Mouse (Mus musculus) heart, adult 2 months (tissue): ENCODE results near the gene Stxbp5.

Experiments
- CTCF ChIP-seq: fragments of 200-600 bp; IDR thresholded peaks from 2 replicates; pipeline ENCODE4 v1.8.1; 2022; ENCODE audit warnings: antibody characterized with exemption, mild to moderate bottlenecking, moderate library complexity
- EP300 ChIP-seq: fragments of 200-500 bp; IDR thresholded peaks from 2 replicates; pipeline ENCODE4 v1.6.1; 2011; ENCODE audit warnings: low read depth, low read length, control low read depth; ENCODE audit not compliant: insufficient read depth
- POLR2A ChIP-seq: fragments of 200-500 bp; IDR thresholded peaks from 2 replicates; pipeline ENCODE4 v1.6.1; 2011; ENCODE audit warnings: mild to moderate bottlenecking, low read depth, low read length, control low read depth; ENCODE audit not compliant: insufficient read depth

- TF ChIP-seq POLR2A (no peak), CTCF (no peak), EP300 (no peak)
Measured at GRCm38 (mm10) chr10:9907919-9908502, 7.1 kb upstream of the Stxbp5 start.
